8 mouse cellular contexts compared by ENCODE assay signal in genomic region chr7:133636738-133637352, GRCm38 (mm10). TPM values are rescaled to one million over a fixed set of nuclear protein-coding genes. Genes with fewer than 3 reads are reported as not detected.
DNase-seq lines count a peak whose midpoint lies in the region; ATAC-seq and TF ChIP-seq lines count a peak whose summit lies in the region.

No protein-coding gene starts in this region.

- H3K9ac ChIP-seq in heart, embryonic 13.5 days = peak overlapping the region; percentile 98
- H3K9ac ChIP-seq in liver, embryonic 12.5 days = peak overlapping the region; percentile 91
- peak overlapping the region; percentile 63 for H3K9ac ChIP-seq in stomach, embryonic 15.5 days

- peak; percentile 58 for TF ChIP-seq CTCF in C2C12 (IDR thresholded peaks at IDR 0.05; ENCODE audit: control insufficient read depth, insufficient read depth, insufficient read length)
- peak; percentile 85 for TF ChIP-seq CTCF in brain, embryonic 14.5 days (IDR thresholded peaks at IDR 0.05; ENCODE audit: borderline replicate concordance, extremely low read depth, insufficient read depth, insufficient read length)

- peak overlapping the region; percentile 40 for H3K4me3 ChIP-seq in C2C12 (ENCODE audit: insufficient read depth, poor library complexity, severe bottlenecking)
- H3K4me3 ChIP-seq in erythroblast, embryonic 14.5 days (replicated peaks) = peak overlapping the region; percentile 98
- peak overlapping the region; percentile 97 for H3K4me3 ChIP-seq in heart, embryonic 13.5 days
- H3K4me3 ChIP-seq in liver, embryonic 12.5 days = peak overlapping the region; percentile 91
- peak overlapping the region; percentile 98 for H3K4me3 ChIP-seq in stomach, embryonic 15.5 days (replicated peaks)

- H3ac ChIP-seq in C2C12 (ENCODE audit: control insufficient read depth, insufficient read length, low read depth) = peak overlapping the region; percentile 49

- WGBS in heart, embryonic 13.5 days = 3% methylated on average over 21 of the region's 21 CpGs
- under 1% methylated on average over 21 of the region's 21 CpGs for WGBS in liver, embryonic 12.5 days (ENCODE audit: insufficient replicate concordance)
- WGBS in stomach, embryonic 15.5 days = 3% methylated on average over 21 of the region's 21 CpGs

- peaks cover 18% of the 10 kb centered on the region for H3K79me3 ChIP-seq in C2C12 (ENCODE audit: low read depth)

- no peaks in the 10 kb centered on the region for H3K27me3 ChIP-seq in C2C12 (ENCODE audit: control insufficient read depth, insufficient read depth, insufficient read length)
- no peaks in the 10 kb centered on the region for H3K27me3 ChIP-seq in erythroblast, embryonic 14.5 days (ENCODE audit: control insufficient read depth)
- no peaks in the 10 kb centered on the region for H3K27me3 ChIP-seq in heart, embryonic 13.5 days (replicated peaks)
- no peaks in the 10 kb centered on the region for H3K27me3 ChIP-seq in liver, embryonic 12.5 days (replicated peaks)
- H3K27me3 ChIP-seq in stomach, embryonic 15.5 days (replicated peaks) = no peaks in the 10 kb centered on the region

- H3K4me2 ChIP-seq in heart, embryonic 13.5 days = peak overlapping the region; percentile 95
- peak overlapping the region; percentile 96 for H3K4me2 ChIP-seq in liver, embryonic 12.5 days
- peak overlapping the region; percentile 83 for H3K4me2 ChIP-seq in stomach, embryonic 15.5 days

- H3K9me3 ChIP-seq in erythroblast, embryonic 14.5 days (ENCODE audit: control insufficient read depth, low read length) = no peaks in the 10 kb centered on the region
- H3K9me3 ChIP-seq in heart, embryonic 13.5 days = no peaks in the 10 kb centered on the region
- no peaks in the 10 kb centered on the region for H3K9me3 ChIP-seq in liver, embryonic 12.5 days (replicated peaks)
- H3K9me3 ChIP-seq in stomach, embryonic 15.5 days = no peaks in the 10 kb centered on the region

- peaks cover 24% of the 10 kb centered on the region for H3K79me2 ChIP-seq in C2C12 (ENCODE audit: control insufficient read depth, insufficient read depth)

- H3K27ac ChIP-seq in heart, embryonic 13.5 days (replicated peaks) = peak overlapping the region; percentile 90
- peak overlapping the region; percentile 91 for H3K27ac ChIP-seq in liver, embryonic 12.5 days
- H3K27ac ChIP-seq in stomach, embryonic 15.5 days = peak overlapping the region; percentile 93

- peaks cover 30% of the 10 kb centered on the region for H3K36me3 ChIP-seq in C2C12 (ENCODE audit: control insufficient read depth, insufficient read depth)
- H3K36me3 ChIP-seq in erythroblast, embryonic 14.5 days (ENCODE audit: control insufficient read depth) = peaks cover 27% of the 10 kb centered on the region
- H3K36me3 ChIP-seq in heart, embryonic 13.5 days = peaks cover 27% of the 10 kb centered on the region
- H3K36me3 ChIP-seq in liver, embryonic 12.5 days = peaks cover 26% of the 10 kb centered on the region
- peaks cover 11% of the 10 kb centered on the region for H3K36me3 ChIP-seq in stomach, embryonic 15.5 days

- ATAC-seq in heart, embryonic 13.5 days (ENCODE audit: extremely low read depth, insufficient number of reproducible peaks, low FRiP score, low TSS enrichment) = 0 out of 2 replicates have a peak, but pooled peaks have one; percentile 2
- peak; percentile 9; the same call in 1 of the 2 replicates for ATAC-seq in liver, embryonic 12.5 days
- ATAC-seq in stomach, embryonic 15.5 days (ENCODE audit: insufficient read depth, low FRiP score, low read depth) = peak; percentile 6; the same call in 1 of the 2 replicates

- DNase-seq in brain, embryonic 14.5 days (ENCODE audit: low read depth) = peak; percentile 95
- peak; percentile 95 for DNase-seq in kidney, postnatal 10 days
- peak; percentile 83 to 90 for DNase-seq in natural killer cell, adult 2 months (ENCODE audit: low spot score in 2 of 2)

- H3K4me1 ChIP-seq in erythroblast, embryonic 14.5 days (ENCODE audit: control insufficient read depth) = peaks cover 21% of the 10 kb centered on the region
- peaks cover 11% of the 10 kb centered on the region for H3K4me1 ChIP-seq in heart, embryonic 13.5 days
- H3K4me1 ChIP-seq in liver, embryonic 12.5 days = peaks cover 12% of the 10 kb centered on the region
- H3K4me1 ChIP-seq in stomach, embryonic 15.5 days = peaks cover 6% of the 10 kb centered on the region; the same call in 1 of the 2 replicates

- TF ChIP-seq POLR2A in brain, embryonic 14.5 days (IDR thresholded peaks at IDR 0.05; ENCODE audit: borderline replicate concordance, extremely low read depth, insufficient read depth, insufficient read length, poor library complexity, severe bottlenecking) = no peak

TF ChIP-seq in C2C12, 6 proteins besides CTCF, POLR2A, EP300 and RAD21:
- no peak for TF ChIP-seq CEBPB (IDR thresholded peaks at IDR 0.05; ENCODE audit: low read depth)
- no peak for TF ChIP-seq FOSL1 (IDR thresholded peaks at IDR 0.05; ENCODE audit: insufficient read depth, low read length, poor library complexity, severe bottlenecking)
- TF ChIP-seq USF1 (IDR thresholded peaks at IDR 0.05; ENCODE audit: low read depth) = no peak
- no peak for TF ChIP-seq MYOD1 (IDR thresholded peaks at IDR 0.05; ENCODE audit: control insufficient read depth, insufficient read length, low read depth)
- TF ChIP-seq MAX (IDR thresholded peaks at IDR 0.05) = no peak
- TF ChIP-seq MYOG (IDR thresholded peaks at IDR 0.05; ENCODE audit: control insufficient read depth, extremely low read depth, insufficient read length) = no peak

RNA-seq across cellular contexts. Expression of gene Edrf1, which starts 0.5 kb away (rescaled TPM):
- polyA plus RNA-seq in C2C12 (2012; fragmentation: generic; extraction: Trizol) = 4.9 TPM
- 22.9 and 25.8 TPM in 2 replicates for polyA plus RNA-seq in brain, embryonic 14.5 days (2012; rRNA removed)
- 0.08 and 0.62 TPM in 2 replicates for polyA plus RNA-seq in erythroblast, embryonic 14.5 days (2012)
- polyA plus RNA-seq in heart, embryonic 13.5 days (2015; fragmentation: Nextera tagmentation; extraction: Ambion mirVana) = 10.4 and 11.7 TPM in 2 replicates
- polyA plus RNA-seq in liver, embryonic 12.5 days (2016; fragmentation: Nextera tagmentation; extraction: Ambion mirVana) = 18.6 and 19.2 TPM in 2 replicates
- polyA plus RNA-seq in stomach, embryonic 15.5 days (2015; fragmentation: Nextera tagmentation; extraction: Ambion mirVana) = 17.7 and 19.7 TPM in 2 replicates

RNA-seq across cellular contexts. Expression of gene Tex36, which starts 34.9 kb away (rescaled TPM):
- polyA plus RNA-seq in C2C12 (2012; fragmentation: generic; extraction: Trizol) = not detected
- polyA plus RNA-seq in brain, embryonic 14.5 days (2012; rRNA removed) = 0.08 and 0.11 TPM in 2 replicates
- polyA plus RNA-seq in erythroblast, embryonic 14.5 days (2012) = not detected in 2 replicates
- polyA plus RNA-seq in heart, embryonic 13.5 days (2015; fragmentation: Nextera tagmentation; extraction: Ambion mirVana) = not detected in 2 replicates
- not detected in 2 replicates for polyA plus RNA-seq in liver, embryonic 12.5 days (2016; fragmentation: Nextera tagmentation; extraction: Ambion mirVana)
- polyA plus RNA-seq in stomach, embryonic 15.5 days (2015; fragmentation: Nextera tagmentation; extraction: Ambion mirVana) = not detected in 2 replicates

RNA-seq across cellular contexts. Expression of gene Mmp21, which starts 43.0 kb away (rescaled TPM):
- not detected for polyA plus RNA-seq in C2C12 (2012; fragmentation: generic; extraction: Trizol)
- polyA plus RNA-seq in brain, embryonic 14.5 days (2012; rRNA removed) = 0.04 TPM in 1 of 2 replicates, not detected in the other
- 0.02 TPM in 1 of 2 replicates, not detected in the other for polyA plus RNA-seq in erythroblast, embryonic 14.5 days (2012)
- polyA plus RNA-seq in heart, embryonic 13.5 days (2015; fragmentation: Nextera tagmentation; extraction: Ambion mirVana) = not detected in 2 replicates
- not detected in 2 replicates for polyA plus RNA-seq in liver, embryonic 12.5 days (2016; fragmentation: Nextera tagmentation; extraction: Ambion mirVana)
- not detected in 2 replicates for polyA plus RNA-seq in stomach, embryonic 15.5 days (2015; fragmentation: Nextera tagmentation; extraction: Ambion mirVana)

Comparison
In these comparisons a context has a peak if more than half of its experiments do, and no peak if none do; other contexts are left out.
1. Peak in every context shown above with its lines: DNase-seq, ATAC-seq, H3K4me3 ChIP-seq and H3K27ac ChIP-seq.
2. H3K4me3 ChIP-seq: peak in every context shown above with its lines; median percentile 98 in erythroblast, embryonic 14.5 days; 98 in stomach, embryonic 15.5 days; 97 in heart, embryonic 13.5 days; 91 in liver, embryonic 12.5 days; 40 in C2C12.